Mouse (Mus musculus) myocyte (in vitro differentiated cells): ENCODE results near the gene Angel1. TPM values are rescaled to one million over a fixed set of nuclear protein-coding genes. Genes with fewer than 3 reads are reported as not detected.

Experiments used
- H3K27me3 ChIP-seq: one replicate; pipeline ENCODE4 v1.6.1; 2011; ENCODE audit not compliant: control insufficient read depth, insufficient read depth, insufficient read length
- H3K36me3 ChIP-seq: one replicate; pipeline ENCODE4 v1.6.1; 2011; ENCODE audit not compliant: control insufficient read depth, insufficient read depth
- H3K4me2 ChIP-seq: one replicate; pipeline ENCODE4 v1.6.1; 2011; ENCODE audit warnings: low read depth, control low read depth
- H3K4me3 ChIP-seq: one replicate; pipeline ENCODE4 v1.5.1; 2011; ENCODE audit warnings: mild to moderate bottlenecking, control low read depth, moderate library complexity
- H3K79me2 ChIP-seq: one replicate; pipeline ENCODE4 v1.6.1; 2011; ENCODE audit not compliant: control insufficient read depth, insufficient read depth
- H3ac ChIP-seq: one replicate; pipeline ENCODE4 v1.6.1; 2011; ENCODE audit not compliant: control insufficient read depth, insufficient read length
- CEBPB ChIP-seq: IDR thresholded peaks from 2 replicates; pipeline ENCODE4 v1.6.1; 2011; ENCODE audit warnings: mild to moderate bottlenecking, moderate library complexity; ENCODE audit not compliant: poor library complexity, insufficient read depth, severe bottlenecking
- E2F4 ChIP-seq: IDR thresholded peaks from one replicate; pipeline ENCODE4 v1.6.1; 2011; ENCODE audit warnings: mild to moderate bottlenecking, control low read depth, moderate library complexity; ENCODE audit not compliant: insufficient read depth
- MAX ChIP-seq: IDR thresholded peaks from one replicate; pipeline ENCODE4 v1.6.1; 2011; ENCODE audit warnings: low read depth, mild to moderate bottlenecking, control low read depth
- MYOD1 ChIP-seq, 3 experiments: IDR thresholded peaks; one replicate each; pipeline ENCODE4 v1.6.1; 2011; ENCODE audit warnings: control low read depth in 2 of 3, low read depth in 2 of 3, mild to moderate bottlenecking in 2 of 3, moderate library complexity in 1 of 3; ENCODE audit not compliant: insufficient read length in 2 of 3, control insufficient read depth in 1 of 3
- MYOG ChIP-seq, 3 experiments: IDR thresholded peaks; one replicate each; pipeline ENCODE4 v1.6.1; 2011; ENCODE audit warnings: control low read depth in 2 of 3, low read depth in 2 of 3, mild to moderate bottlenecking in 2 of 3; ENCODE audit not compliant: insufficient read length in 2 of 3, control insufficient read depth in 1 of 3, insufficient read depth in 1 of 3
- POLR2A ChIP-seq: IDR thresholded peaks from one replicate; pipeline ENCODE4 v1.6.1; 2011; ENCODE audit warnings: low read depth, mild to moderate bottlenecking, control low read depth, moderate library complexity; ENCODE audit not compliant: insufficient read length
- POLR2AphosphoS2 ChIP-seq: IDR thresholded peaks from one replicate; pipeline ENCODE4 v1.6.1; 2011; ENCODE audit warnings: low read depth, control low read depth; ENCODE audit not compliant: insufficient read length
- REST ChIP-seq: IDR thresholded peaks from one replicate; pipeline ENCODE4 v1.6.1; 2011; ENCODE audit warnings: mild to moderate bottlenecking, control low read depth, moderate library complexity; ENCODE audit not compliant: insufficient read depth, insufficient read length
- SRF ChIP-seq: IDR thresholded peaks from one replicate; pipeline ENCODE4 v1.6.1; 2011; ENCODE audit warnings: low read depth; ENCODE audit not compliant: control insufficient read depth, insufficient read length
- TCF12 ChIP-seq: IDR thresholded peaks from one replicate; pipeline ENCODE4 v1.6.1; 2011; ENCODE audit warnings: mild to moderate bottlenecking, control low read depth; ENCODE audit not compliant: poor library complexity, insufficient read depth, severe bottlenecking
- TCF3 ChIP-seq: IDR thresholded peaks from one replicate; pipeline ENCODE4 v1.6.1; 2011; ENCODE audit warnings: low read depth, control low read depth; ENCODE audit not compliant: insufficient read length
- USF1 ChIP-seq: IDR thresholded peaks from one replicate; pipeline ENCODE4 v1.6.1; 2011; ENCODE audit warnings: low read depth, mild to moderate bottlenecking, control low read depth, moderate library complexity
- polyA plus RNA-seq: library from polyadenylated mRNA; unstranded; fragments of >200 nt; fragmentation: generic; extraction: Trizol; gene quantifications from one replicate; pipeline ENCODE4 v1.2.1, GENCODE M21; 2012; ENCODE audit warnings: missing spikeins

The Angel1 gene
- polyA plus RNA-seq, 1 experiment = 3.0 TPM

DNA sequence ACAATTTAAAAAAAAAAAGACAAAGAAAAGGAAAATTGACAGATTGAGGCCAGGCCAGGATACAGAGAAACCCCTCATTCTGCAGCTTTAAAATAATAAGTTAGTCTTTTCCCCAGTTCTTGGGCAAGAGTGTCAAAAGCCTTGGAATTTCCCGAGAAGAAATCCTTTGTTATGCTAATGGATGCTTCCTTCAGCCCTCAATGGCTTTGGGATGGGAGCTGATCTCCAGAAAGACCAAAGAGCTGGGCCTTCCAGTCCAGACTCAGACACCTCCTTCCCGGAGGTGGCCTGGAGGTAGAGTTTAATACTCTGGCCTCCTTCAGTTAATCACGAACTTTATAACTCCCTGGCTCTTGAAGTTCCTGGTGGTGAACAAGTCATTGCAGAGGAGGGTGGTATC lies 44.7 kb upstream of the Angel1 start:
- no peaks in the 10 kb centered on the region for H3K27me3 ChIP-seq
- H3ac ChIP-seq = no peak overlapping the region
- no peak overlapping the region for H3K4me2 ChIP-seq
- no peak for TF ChIP-seq E2F4
- TF ChIP-seq POLR2A = no peak
- no peak for TF ChIP-seq USF1
- no peak for TF ChIP-seq MAX
- TF ChIP-seq MYOG (IDR thresholded peaks at IDR 0.05; ENCODE audit: control insufficient read depth in 1 of 3, insufficient read depth in 1 of 3, insufficient read length in 2 of 3, low read depth in 2 of 3) = no peak
- TF ChIP-seq MYOD1 (IDR thresholded peaks at IDR 0.05; ENCODE audit: control insufficient read depth in 1 of 3, insufficient read length in 2 of 3, low read depth in 2 of 3) = no peak
- no peak for TF ChIP-seq SRF
- TF ChIP-seq CEBPB = no peak
- TF ChIP-seq REST = no peak
- no peak for TF ChIP-seq TCF12
- no peak for TF ChIP-seq POLR2AphosphoS2
- TF ChIP-seq TCF3 = no peak
- H3K79me2 ChIP-seq = no peaks in the 10 kb centered on the region
- H3K4me3 ChIP-seq = no peak overlapping the region
- H3K36me3 ChIP-seq = no peaks in the 10 kb centered on the region

GRCm38 (mm10) chr12:86770261-86770670 lies 44.0 kb upstream of the Angel1 start:
- Histone ChIP-seq H3K4me2 (peak overlapping the region; percentile 20), H3K4me3 (no peak overlapping the region), H3K79me2 (no peaks in the 10 kb centered on the region), H3K27me3 (no peaks in the 10 kb centered on the region), H3K36me3 (no peaks in the 10 kb centered on the region), H3ac (no peak overlapping the region)
- no peak for TF ChIP-seq TCF3
- TF ChIP-seq SRF = no peak
- TF ChIP-seq POLR2A = no peak
- TF ChIP-seq MAX = no peak
- no peak for TF ChIP-seq USF1
- no peak for TF ChIP-seq TCF12
- TF ChIP-seq MYOD1 (IDR thresholded peaks at IDR 0.05; ENCODE audit: control insufficient read depth in 1 of 3, insufficient read length in 2 of 3, low read depth in 2 of 3) = no peak
- no peak for TF ChIP-seq POLR2AphosphoS2
- TF ChIP-seq CEBPB = no peak
- TF ChIP-seq MYOG (IDR thresholded peaks at IDR 0.05; ENCODE audit: control insufficient read depth in 1 of 3, insufficient read depth in 1 of 3, insufficient read length in 2 of 3, low read depth in 2 of 3) = no peak

- TF ChIP-seq E2F4 (no peak), MYOD1 (IDR thresholded peaks at IDR 0.05; ENCODE audit: control insufficient read depth in 1 of 3, insufficient read length in 2 of 3, low read depth in 2 of 3) (no peak), CEBPB (no peak), REST (no peak), POLR2AphosphoS2 (no peak), MAX (no peak), TCF12 (no peak), TCF3 (no peak), MYOG (IDR thresholded peaks at IDR 0.05; ENCODE audit: control insufficient read depth in 1 of 3, insufficient read depth in 1 of 3, insufficient read length in 2 of 3, low read depth in 2 of 3) (no peak), USF1 (no peak), POLR2A (no peak), SRF (no peak)
- no peak overlapping the region for H3K4me2 ChIP-seq
- no peak overlapping the region for H3K4me3 ChIP-seq
- H3ac ChIP-seq = no peak overlapping the region
- H3K79me2 ChIP-seq = no peaks in the 10 kb centered on the region
- no peaks in the 10 kb centered on the region for H3K27me3 ChIP-seq
- H3K36me3 ChIP-seq = no peaks in the 10 kb centered on the region
Observed at GRCm38 (mm10) chr12:86769819-86770218, 43.6 kb upstream of the Angel1 start.

GRCm38 (mm10) chr12:86768986-86769580 lies 42.8 kb upstream of the Angel1 start:
- no peak overlapping the region for H3K4me3 ChIP-seq
- H3K79me2 ChIP-seq = no peaks in the 10 kb centered on the region
- TF ChIP-seq TCF12 = no peak
- TF ChIP-seq USF1 = no peak
- TF ChIP-seq SRF = no peak
- no peak for TF ChIP-seq MYOD1 (IDR thresholded peaks at IDR 0.05; ENCODE audit: control insufficient read depth in 1 of 3, insufficient read length in 2 of 3, low read depth in 2 of 3)
- TF ChIP-seq MAX = no peak
- H3K36me3 ChIP-seq = no peaks in the 10 kb centered on the region
- no peaks in the 10 kb centered on the region for H3K27me3 ChIP-seq
- H3ac ChIP-seq = no peak overlapping the region
- H3K4me2 ChIP-seq = no peak overlapping the region

DNA sequence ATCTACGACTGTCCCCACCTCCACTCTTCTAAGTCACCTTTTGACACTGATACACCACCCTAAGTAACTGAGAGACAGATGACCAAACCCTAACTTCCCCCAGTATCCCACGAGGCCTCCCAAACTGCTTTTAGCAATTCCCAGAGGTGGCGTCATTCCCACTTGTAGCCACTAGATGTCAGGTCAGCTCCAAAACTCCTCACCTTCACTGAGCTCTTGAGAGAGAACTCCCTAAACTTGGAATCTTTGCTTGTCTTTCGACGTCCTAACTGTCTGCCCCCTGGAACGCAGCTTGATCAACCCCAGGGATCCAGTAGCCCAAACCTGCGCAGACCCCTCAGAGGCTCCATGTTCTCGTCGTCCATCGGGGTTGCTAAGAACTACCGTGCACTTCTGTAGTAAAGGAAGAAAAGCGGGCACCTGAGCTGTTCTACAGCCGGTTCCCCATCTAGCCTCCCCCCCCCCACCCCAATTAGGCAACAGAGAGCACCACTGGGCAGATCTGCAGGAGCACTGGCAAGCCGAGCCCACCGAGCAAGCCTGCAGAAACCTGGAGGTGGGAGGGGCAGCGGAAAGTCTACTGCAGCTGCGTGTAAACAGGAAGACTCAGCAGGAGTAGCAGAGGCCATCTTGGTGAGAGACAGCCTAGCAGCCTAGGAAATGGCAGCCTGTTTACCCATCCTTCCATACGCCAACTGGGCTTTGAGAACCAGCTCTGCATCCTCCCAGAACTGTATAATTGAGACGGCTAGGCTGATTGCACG lies 41.8 kb upstream of the Angel1 start:
- no peak overlapping the region for H3K4me2 ChIP-seq
- TF ChIP-seq CEBPB (no peak), POLR2A (no peak), E2F4 (no peak), SRF (no peak), TCF12 (no peak), MYOD1 (IDR thresholded peaks at IDR 0.05; ENCODE audit: control insufficient read depth in 1 of 3, insufficient read length in 2 of 3, low read depth in 2 of 3) (no peak), TCF3 (no peak), USF1 (no peak)
- H3K79me2 ChIP-seq = no peaks in the 10 kb centered on the region
- H3K36me3 ChIP-seq = no peaks in the 10 kb centered on the region
- H3ac ChIP-seq = no peak overlapping the region
- H3K27me3 ChIP-seq = no peaks in the 10 kb centered on the region
- no peak overlapping the region for H3K4me3 ChIP-seq
